Mouse (Mus musculus) limb, embryonic 11.5 days (tissue): Measurements from ENCODE around the gene Olfr1512. TPM values are rescaled to one million over a fixed set of nuclear protein-coding genes. Genes with fewer than 3 reads are reported as not detected.

Experiments used
- polyA plus RNA-seq: library from polyadenylated mRNA; unstranded; fragments of >200 nt; fragmentation: Nextera tagmentation; extraction: Ambion mirVana; gene quantifications from 2 replicates; pipeline ENCODE4 v1.2.1, GENCODE M21; 2014

Olfr1512 gene
- polyA plus RNA-seq, 1 experiment from 2014 or later, result not detected

Other genes starting within 250 kb of the Olfr1512 start
- gene Supt16, start 181.8 kb downstream of the Olfr1512 start, polyA plus RNA-seq, result 82.9 and 90.9 TPM in 2 replicates
- gene Chd8, start 121.4 kb downstream of the Olfr1512 start, polyA plus RNA-seq, result 55.4 and 58.6 TPM in 2 replicates
- gene Tox4, start 100.0 kb downstream of the Olfr1512 start, polyA plus RNA-seq, result 48.5 and 52.3 TPM in 2 replicates
- gene Rab2b, start 99.6 kb downstream of the Olfr1512 start, polyA plus RNA-seq, result 24.8 and 29.1 TPM in 2 replicates
- 45.5 and 47.7 TPM in 2 replicates for gene Mettl3, start 74.0 kb downstream of the Olfr1512 start, polyA plus RNA-seq
- gene Sall2, start 50.4 kb downstream of the Olfr1512 start, polyA plus RNA-seq, result 30.2 and 37.4 TPM in 2 replicates
- gene Olfr1513, start 22.8 kb downstream of the Olfr1512 start, polyA plus RNA-seq, result not detected in 2 replicates
- gene Olfr1511, start 18.2 kb upstream of the Olfr1512 start, polyA plus RNA-seq, result not detected in 2 replicates
- not detected in 2 replicates for gene Olfr1510, start 35.2 kb upstream of the Olfr1512 start, polyA plus RNA-seq
- gene Olfr1509, start 63.8 kb upstream of the Olfr1512 start, polyA plus RNA-seq, result not detected in 2 replicates
- not detected in 2 replicates for gene Olfr1508, start 88.3 kb upstream of the Olfr1512 start, polyA plus RNA-seq
- not detected in 2 replicates for gene Olfr1507, start 116.6 kb upstream of the Olfr1512 start, polyA plus RNA-seq